Mouse (Mus musculus): Measurements from ENCODE around the gene Nvl.

Nvl gene

GRCm38 (mm10) chr1:181064648-181065047 is 79.4 kb downstream of the Nvl start:
- DNase-seq, result peak; percentile 15 to 44

- peak; percentile 55 to 67 for DNase-seq
These were observed 80.0 kb downstream of the Nvl start for GRCm38 (mm10) chr1:181063991-181064390.

- no peak for DNase-seq
These were observed 82.1 kb downstream of the Nvl start for GRCm38 (mm10) chr1:181061784-181062485.

GRCm38 (mm10) chr1:181052898-181053297 is 91.1 kb downstream of the Nvl start:
- DNase-seq, result no peak

GRCm38 (mm10) chr1:181050937-181051336 is 93.1 kb downstream of the Nvl start, which contains the start of gene 9130409I23Rik:
Gene 9130409I23Rik, plus strand, starts transcription at chr1:181051237.
- DNase-seq, result no peak

GRCm38 (mm10) chr1:181049328-181049842 is 94.6 kb downstream of the Nvl start:
- DNase-seq, result no peak

- DNase-seq, result no peak
These were observed 96.5 kb downstream of the Nvl start for GRCm38 (mm10) chr1:181047520-181047919.

- peak; percentile 62 to 67 for DNase-seq
These were observed 104.4 kb downstream of the Nvl start for GRCm38 (mm10) chr1:181039652-181040051.

- peak; percentile 41 to 59 for DNase-seq
These were observed 106.4 kb downstream of the Nvl start for GRCm38 (mm10) chr1:181037623-181038022.
